Mouse (Mus musculus): Measurements from ENCODE around the gene Phykpl. TPM values are rescaled to one million over a fixed set of nuclear protein-coding genes. Genes with fewer than 3 reads are reported as not detected.

The Phykpl gene
- polyA plus RNA-seq, 1 experiment, result 7.7 TPM

GRCm38 (mm10) chr11:51635127-51635524 is 50.6 kb downstream of the Phykpl start:
- Histone ChIP-seq H3K79me3 (ENCODE audit: low read depth) (peaks cover 2% of the 10 kb centered on the region), H3K79me2 (ENCODE audit: control insufficient read depth, insufficient read depth) (peaks cover 31% of the 10 kb centered on the region), H3K27me3 (ENCODE audit: control insufficient read depth, insufficient read depth, insufficient read length) (no peaks in the 10 kb centered on the region), H3K4me3 (ENCODE audit: insufficient read depth, poor library complexity, severe bottlenecking) (peak overlapping the region; percentile 59), H3ac (ENCODE audit: control insufficient read depth, insufficient read length, low read depth) (peak overlapping the region; percentile 66), H3K36me3 (ENCODE audit: control insufficient read depth, insufficient read depth) (no peaks in the 10 kb centered on the region)
- no peak for TF ChIP-seq MYOG (IDR thresholded peaks at IDR 0.05; ENCODE audit: control insufficient read depth, extremely low read depth, insufficient read length)
- no peak for TF ChIP-seq FOSL1 (IDR thresholded peaks at IDR 0.05; ENCODE audit: insufficient read depth, low read length, poor library complexity, severe bottlenecking)
- no peak for TF ChIP-seq MYOD1 (IDR thresholded peaks at IDR 0.05; ENCODE audit: control insufficient read depth, insufficient read length, low read depth)
- TF ChIP-seq CEBPB (IDR thresholded peaks at IDR 0.05; ENCODE audit: low read depth), result no peak
- no peak for TF ChIP-seq USF1 (IDR thresholded peaks at IDR 0.05; ENCODE audit: low read depth)
- TF ChIP-seq MAX (IDR thresholded peaks at IDR 0.05), result no peak
- no peak for TF ChIP-seq CTCF (IDR thresholded peaks at IDR 0.05; ENCODE audit: control insufficient read depth, insufficient read depth, insufficient read length)

- peak within 1 kb of the TSS; percentile 59 for H3K4me3 ChIP-seq (ENCODE audit: insufficient read depth, poor library complexity, severe bottlenecking)
- peak within 1 kb of the TSS; percentile 66 for H3ac ChIP-seq (ENCODE audit: control insufficient read depth, insufficient read length, low read depth)
- peaks cover 25% of the 10 kb centered on the region for H3K79me2 ChIP-seq (ENCODE audit: control insufficient read depth, insufficient read depth)
These were observed 51.2 kb downstream of the Phykpl start, which contains the start of gene Rmnd5b for GRCm38 (mm10) chr11:51635525-51636322. Gene Rmnd5b (minus strand): TSS chr11:51635896.

GRCm38 (mm10) chr11:51636323-51636684 is 51.7 kb downstream of the Phykpl start:
- Histone ChIP-seq H3K36me3 (ENCODE audit: control insufficient read depth, insufficient read depth) (no peaks in the 10 kb centered on the region), H3K79me3 (ENCODE audit: low read depth) (peaks cover under 1% of the 10 kb centered on the region), H3K79me2 (ENCODE audit: control insufficient read depth, insufficient read depth) (peaks cover 20% of the 10 kb centered on the region), H3ac (ENCODE audit: control insufficient read depth, insufficient read length, low read depth) (peak overlapping the region; percentile 66), H3K4me3 (ENCODE audit: insufficient read depth, poor library complexity, severe bottlenecking) (peak overlapping the region; percentile 59), H3K27me3 (ENCODE audit: control insufficient read depth, insufficient read depth, insufficient read length) (no peaks in the 10 kb centered on the region)
- no peak for TF ChIP-seq FOSL1 (IDR thresholded peaks at IDR 0.05; ENCODE audit: insufficient read depth, low read length, poor library complexity, severe bottlenecking)
- TF ChIP-seq CEBPB (IDR thresholded peaks at IDR 0.05; ENCODE audit: low read depth), result peak; percentile 10
- no peak for TF ChIP-seq MYOD1 (IDR thresholded peaks at IDR 0.05; ENCODE audit: control insufficient read depth, insufficient read length, low read depth)
- TF ChIP-seq CTCF (IDR thresholded peaks at IDR 0.05; ENCODE audit: control insufficient read depth, insufficient read depth, insufficient read length), result peak; percentile 21

More at GRCm38 (mm10) chr11:51635525-51636322, 51.2 kb downstream of the Phykpl start, which contains the start of gene Rmnd5b:
- H3K36me3 ChIP-seq (ENCODE audit: control insufficient read depth, insufficient read depth), result no peaks in the 10 kb centered on the region
- TF ChIP-seq FOSL1 (IDR thresholded peaks at IDR 0.05; ENCODE audit: insufficient read depth, low read length, poor library complexity, severe bottlenecking), result no peak
- peak; percentile 73 for TF ChIP-seq MAX (IDR thresholded peaks at IDR 0.05)
- peaks cover 2% of the 10 kb centered on the region for H3K79me3 ChIP-seq (ENCODE audit: low read depth)
- no peaks in the 10 kb centered on the region for H3K27me3 ChIP-seq (ENCODE audit: control insufficient read depth, insufficient read depth, insufficient read length)

GRCm38 (mm10) chr11:51637971-51638414 is 53.4 kb downstream of the Phykpl start:
- Histone ChIP-seq H3ac (ENCODE audit: control insufficient read depth, insufficient read length, low read depth) (no peak overlapping the region), H3K79me2 (ENCODE audit: control insufficient read depth, insufficient read depth) (peaks cover 18% of the 10 kb centered on the region), H3K27me3 (ENCODE audit: control insufficient read depth, insufficient read depth, insufficient read length) (no peaks in the 10 kb centered on the region), H3K79me3 (ENCODE audit: low read depth) (no peaks in the 10 kb centered on the region), H3K36me3 (ENCODE audit: control insufficient read depth, insufficient read depth) (no peaks in the 10 kb centered on the region), H3K4me3 (ENCODE audit: insufficient read depth, poor library complexity, severe bottlenecking) (no peak overlapping the region)
- TF ChIP-seq CTCF (IDR thresholded peaks at IDR 0.05; ENCODE audit: control insufficient read depth, insufficient read depth, insufficient read length) (no peak), CEBPB (IDR thresholded peaks at IDR 0.05; ENCODE audit: low read depth) (no peak), FOSL1 (IDR thresholded peaks at IDR 0.05; ENCODE audit: insufficient read depth, low read length, poor library complexity, severe bottlenecking) (no peak), MAX (IDR thresholded peaks at IDR 0.05) (no peak), MYOG (IDR thresholded peaks at IDR 0.05; ENCODE audit: control insufficient read depth, extremely low read depth, insufficient read length) (no peak)

- Histone ChIP-seq H3K4me3 (ENCODE audit: insufficient read depth, poor library complexity, severe bottlenecking) (no peak overlapping the region), H3K79me3 (ENCODE audit: low read depth) (no peaks in the 10 kb centered on the region), H3K79me2 (ENCODE audit: control insufficient read depth, insufficient read depth) (peaks cover 18% of the 10 kb centered on the region), H3ac (ENCODE audit: control insufficient read depth, insufficient read length, low read depth) (no peak overlapping the region), H3K36me3 (ENCODE audit: control insufficient read depth, insufficient read depth) (peaks cover 4% of the 10 kb centered on the region), H3K27me3 (ENCODE audit: control insufficient read depth, insufficient read depth, insufficient read length) (no peaks in the 10 kb centered on the region)
- TF ChIP-seq MYOD1 (IDR thresholded peaks at IDR 0.05; ENCODE audit: control insufficient read depth, insufficient read length, low read depth), result no peak
- no peak for TF ChIP-seq CTCF (IDR thresholded peaks at IDR 0.05; ENCODE audit: control insufficient read depth, insufficient read depth, insufficient read length)
- TF ChIP-seq MYOG (IDR thresholded peaks at IDR 0.05; ENCODE audit: control insufficient read depth, extremely low read depth, insufficient read length), result no peak
- TF ChIP-seq USF1 (IDR thresholded peaks at IDR 0.05; ENCODE audit: low read depth), result no peak
- no peak for TF ChIP-seq MAX (IDR thresholded peaks at IDR 0.05)
- TF ChIP-seq FOSL1 (IDR thresholded peaks at IDR 0.05; ENCODE audit: insufficient read depth, low read length, poor library complexity, severe bottlenecking), result no peak
- no peak for TF ChIP-seq CEBPB (IDR thresholded peaks at IDR 0.05; ENCODE audit: low read depth)
These were observed 53.9 kb downstream of the Phykpl start for GRCm38 (mm10) chr11:51638497-51638896.

GRCm38 (mm10) chr11:51640748-51641147 is 56.2 kb downstream of the Phykpl start:
- Histone ChIP-seq H3K4me3 (ENCODE audit: insufficient read depth, poor library complexity, severe bottlenecking) (no peak overlapping the region), H3K79me3 (ENCODE audit: low read depth) (no peaks in the 10 kb centered on the region), H3K79me2 (ENCODE audit: control insufficient read depth, insufficient read depth) (no peaks in the 10 kb centered on the region), H3K36me3 (ENCODE audit: control insufficient read depth, insufficient read depth) (peaks cover 5% of the 10 kb centered on the region), H3ac (ENCODE audit: control insufficient read depth, insufficient read length, low read depth) (no peak overlapping the region), H3K27me3 (ENCODE audit: control insufficient read depth, insufficient read depth, insufficient read length) (no peaks in the 10 kb centered on the region)
- no peak for TF ChIP-seq FOSL1 (IDR thresholded peaks at IDR 0.05; ENCODE audit: insufficient read depth, low read length, poor library complexity, severe bottlenecking)
- TF ChIP-seq MYOG (IDR thresholded peaks at IDR 0.05; ENCODE audit: control insufficient read depth, extremely low read depth, insufficient read length), result no peak
- no peak for TF ChIP-seq MYOD1 (IDR thresholded peaks at IDR 0.05; ENCODE audit: control insufficient read depth, insufficient read length, low read depth)
- no peak for TF ChIP-seq CTCF (IDR thresholded peaks at IDR 0.05; ENCODE audit: control insufficient read depth, insufficient read depth, insufficient read length)
- no peak for TF ChIP-seq CEBPB (IDR thresholded peaks at IDR 0.05; ENCODE audit: low read depth)
- no peak for TF ChIP-seq USF1 (IDR thresholded peaks at IDR 0.05; ENCODE audit: low read depth)
- no peak for TF ChIP-seq MAX (IDR thresholded peaks at IDR 0.05)

Measured in C2C12 (cell line).